Mouse (Mus musculus) intestine, embryonic 16.5 days (tissue): ENCODE data around the gene Snrpf. TPM values are rescaled to one million over a fixed set of nuclear protein-coding genes. Genes with fewer than 3 reads are reported as not detected.

Experiments
- ATAC-seq: fragments of 200-750 bp; cut with Nextera tagmentation; 2 replicates; pipeline ENCODE4 v1.8.0; 2017; ENCODE audit warnings: moderate TSS enrichment, moderate library complexity
- H3K27ac ChIP-seq: fragments of 300-500 bp; sonication (generic); 2 replicates; pipeline ENCODE4 v1.5.1; 2014; ENCODE audit warnings: mild to moderate bottlenecking, low read length
- H3K27me3 ChIP-seq: fragments of 300-500 bp; sonication (generic); replicated peaks from 2 replicates; pipeline ENCODE4 v1.6.1; 2014; ENCODE audit warnings: low read length, control low read depth, mixed read lengths; ENCODE audit not compliant: control insufficient read depth, insufficient read depth
- H3K36me3 ChIP-seq: fragments of 300-500 bp; sonication (generic); 2 replicates; pipeline ENCODE4 v1.6.1; 2014; ENCODE audit warnings: low read length, control low read depth; ENCODE audit not compliant: control insufficient read depth, insufficient read depth
- H3K4me1 ChIP-seq: fragments of 300-500 bp; sonication (generic); 2 replicates; pipeline ENCODE4 v1.6.1; 2014; ENCODE audit warnings: low read length, control low read depth, mixed read lengths; ENCODE audit not compliant: control insufficient read depth, insufficient read depth
- H3K4me2 ChIP-seq: fragments of 300-500 bp; sonication (generic); 2 replicates; pipeline ENCODE4 v1.6.1; 2014; ENCODE audit warnings: low read depth, low read length, control low read depth
- H3K4me3 ChIP-seq: fragments of 300-500 bp; sonication (generic); 2 replicates; pipeline ENCODE4 v1.5.1; 2014; ENCODE audit warnings: mild to moderate bottlenecking, low read length
- H3K9ac ChIP-seq: fragments of 300-500 bp; sonication (generic); 2 replicates; pipeline ENCODE4 v1.6.1; 2014; ENCODE audit warnings: low read depth, low read length
- H3K9me3 ChIP-seq: fragments of 300-500 bp; sonication (generic); 2 replicates; pipeline ENCODE4 v1.6.1; 2016; ENCODE audit warnings: low read length, control low read depth; ENCODE audit not compliant: control insufficient read depth
- WGBS: fragments of 180-500 bp; shearing (Covaris S2); extraction: QIAGEN DNeasy Blood & Tissue Kit; methylation state at CpG from one replicate; pipeline ENCODE4 v1.1.7; 2014; 5-methylcytosine and 5-hydroxymethylcytosine counted together
- polyA plus RNA-seq: library from polyadenylated mRNA; unstranded; fragments of >200 nt; fragmentation: Nextera tagmentation; extraction: Ambion mirVana; gene quantifications from 2 replicates; pipeline ENCODE4 v1.2.1, GENCODE M21; 2015

Gene Snrpf
- 88.2 and 94.6 TPM in 2 replicates for polyA plus RNA-seq

DNA sequence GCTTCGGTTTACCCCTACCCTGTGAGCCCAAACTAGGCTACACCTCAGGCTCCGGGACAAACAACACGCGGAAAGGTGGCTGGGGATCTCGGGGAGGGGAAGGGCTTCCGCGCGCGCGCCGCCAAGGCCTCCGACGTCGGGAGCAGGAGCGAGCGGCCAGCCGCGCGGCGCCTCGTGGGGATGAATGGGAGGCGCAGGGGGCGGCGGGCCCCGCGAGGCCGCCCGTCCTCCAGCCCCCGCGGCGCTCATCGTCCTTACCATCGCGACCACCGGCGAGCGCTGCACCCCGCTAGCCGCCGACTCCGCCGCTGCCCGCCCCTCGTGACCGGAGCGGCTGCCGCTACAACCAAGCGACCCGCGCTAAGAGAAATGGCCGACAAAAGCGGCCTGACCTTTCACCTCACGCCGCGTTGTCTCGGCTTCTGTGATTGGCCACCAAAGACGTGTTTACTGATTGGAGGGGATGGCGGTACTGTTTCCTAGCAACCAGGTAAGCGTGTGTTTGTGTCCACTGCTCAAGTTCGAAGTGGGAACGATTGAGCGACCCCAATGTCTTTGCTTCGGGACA is at the start of gene Snrpf:
Snrpf (minus strand) TSS at position 426 of the 568 bp plus-strand sequence.
- under 1% methylated on average over 63 of the region's 63 CpGs for WGBS
- Histone ChIP-seq H3K4me3 (peak within 1 kb of the TSS; percentile 82), H3K27me3 (no peaks in the 10 kb centered on the region), H3K4me1 (peaks cover 13% of the 10 kb centered on the region; the same call in 1 of the 2 replicates), H3K9me3 (no peaks in the 10 kb centered on the region), H3K9ac (peak within 1 kb of the TSS; percentile 83), H3K4me2 (peak within 1 kb of the TSS; percentile 76), H3K27ac (peak within 1 kb of the TSS; percentile 47; the same call in 1 of the 2 replicates), H3K36me3 (no peaks in the 10 kb centered on the region)
- ATAC-seq, result peak; percentile 94

- Histone ChIP-seq H3K9ac (no peak overlapping the region), H3K27me3 (0 out of 2 replicates have a peak, but pooled peaks cover 6% of the 10 kb centered on the region), H3K36me3 (no peaks in the 10 kb centered on the region), H3K4me1 (peaks cover 5% of the 10 kb centered on the region), H3K4me2 (no peak overlapping the region), H3K4me3 (no peak overlapping the region), H3K9me3 (no peaks in the 10 kb centered on the region), H3K27ac (no peak overlapping the region)
- no peak for ATAC-seq
- 44% methylated on average over 9 of the region's 9 CpGs for WGBS
Measured at GRCm38 (mm10) chr10:93635941-93636340, 46.4 kb upstream of the Snrpf start.

GRCm38 (mm10) chr10:93633971-93634370 is 44.5 kb upstream of the Snrpf start:
- Histone ChIP-seq H3K4me1 (no peaks in the 10 kb centered on the region), H3K36me3 (no peaks in the 10 kb centered on the region), H3K9ac (no peak overlapping the region), H3K27me3 (0 out of 2 replicates have a peak, but pooled peaks cover 3% of the 10 kb centered on the region), H3K4me2 (no peak overlapping the region), H3K4me3 (no peak overlapping the region), H3K27ac (no peak overlapping the region), H3K9me3 (no peaks in the 10 kb centered on the region)
- 94% methylated on average over 2 of the region's 2 CpGs for WGBS
- ATAC-seq, result no peak

GRCm38 (mm10) chr10:93633563-93633962 is 44.1 kb upstream of the Snrpf start:
- 0 out of 2 replicates have a peak, but pooled peaks cover 1% of the 10 kb centered on the region for H3K27me3 ChIP-seq
- no peak for ATAC-seq
- no peak overlapping the region for H3K4me2 ChIP-seq
- H3K4me3 ChIP-seq, result no peak overlapping the region
- 85% methylated on average over 5 of the region's 5 CpGs for WGBS
- no peaks in the 10 kb centered on the region for H3K4me1 ChIP-seq
- no peaks in the 10 kb centered on the region for H3K9me3 ChIP-seq
- no peaks in the 10 kb centered on the region for H3K36me3 ChIP-seq
- H3K9ac ChIP-seq, result no peak overlapping the region
- H3K27ac ChIP-seq, result no peak overlapping the region

DNA sequence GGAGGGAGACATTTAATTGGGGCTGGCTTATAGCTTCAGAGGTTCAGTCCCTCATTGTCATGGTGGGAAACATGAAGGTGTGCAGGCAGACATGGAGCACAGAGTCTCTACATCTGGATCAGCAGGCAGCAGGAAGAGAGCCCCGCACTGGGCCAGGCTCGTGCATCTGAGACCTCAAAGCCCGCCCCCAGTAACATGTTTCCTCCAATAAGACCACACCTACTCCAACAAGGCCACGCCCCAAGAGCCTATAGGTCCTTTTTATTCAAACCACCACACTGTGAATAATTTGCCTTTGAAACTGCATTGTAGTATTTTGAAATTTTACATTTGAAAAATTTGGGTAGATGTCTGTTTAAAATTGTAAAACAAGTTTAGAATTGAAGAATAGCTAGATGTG is 42.6 kb upstream of the Snrpf start:
- 74% methylated on average over 4 of the region's 4 CpGs for WGBS

DNA sequence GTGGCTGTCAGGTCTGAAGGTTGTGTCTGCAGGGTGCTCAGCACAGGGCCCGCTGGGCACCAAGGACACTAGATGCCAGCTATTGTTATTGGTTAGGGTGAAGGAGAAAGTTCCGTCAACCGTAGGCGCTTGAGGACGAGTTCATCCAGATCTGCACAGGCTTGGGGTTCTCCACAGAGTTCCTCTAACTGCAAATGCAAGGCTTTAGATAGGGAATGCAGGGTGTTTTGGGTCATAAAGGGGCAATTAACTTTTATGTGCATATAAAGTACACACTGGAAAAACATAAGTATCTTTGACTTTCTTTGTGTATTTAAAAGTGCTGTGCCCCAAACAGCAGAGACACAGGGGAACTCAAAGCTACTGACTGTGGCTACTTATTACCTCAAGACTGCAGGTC is 40.8 kb upstream of the Snrpf start:
- no peaks in the 10 kb centered on the region for H3K9me3 ChIP-seq
- H3K36me3 ChIP-seq, result no peaks in the 10 kb centered on the region
- H3K27ac ChIP-seq, result no peak overlapping the region
- H3K27me3 ChIP-seq, result no peaks in the 10 kb centered on the region
- H3K4me1 ChIP-seq, result no peaks in the 10 kb centered on the region
- WGBS, result 66% methylated on average over 5 of the region's 5 CpGs
- H3K4me2 ChIP-seq, result no peak overlapping the region
- H3K4me3 ChIP-seq, result no peak overlapping the region
- ATAC-seq, result peak; percentile 71
- no peak overlapping the region for H3K9ac ChIP-seq

More for the DNA sequence above, 42.6 kb upstream of the Snrpf start:
- Histone ChIP-seq H3K4me3 (no peak overlapping the region), H3K27ac (no peak overlapping the region), H3K36me3 (no peaks in the 10 kb centered on the region), H3K9me3 (no peaks in the 10 kb centered on the region), H3K4me1 (no peaks in the 10 kb centered on the region), H3K4me2 (no peak overlapping the region), H3K27me3 (no peaks in the 10 kb centered on the region), H3K9ac (no peak overlapping the region)
- ATAC-seq, result no peak

DNA sequence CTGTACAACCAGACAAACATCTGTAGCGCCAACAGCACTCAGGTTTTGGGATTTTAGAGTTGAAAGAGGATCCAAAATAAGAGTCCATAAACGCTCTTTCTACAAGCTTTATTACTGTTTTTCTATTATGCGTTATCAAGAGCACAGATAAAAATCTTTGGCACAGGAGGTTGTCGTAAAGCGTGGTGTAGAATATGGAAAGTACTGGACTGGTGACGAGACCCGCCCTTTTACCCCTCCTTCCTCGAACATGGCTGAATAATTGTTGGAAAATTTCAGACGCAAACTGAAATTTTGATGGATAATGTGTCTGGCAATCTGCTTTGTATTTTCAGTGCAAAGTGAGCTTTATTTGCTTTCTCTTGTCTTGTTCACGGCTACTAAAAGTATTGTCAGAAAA is 34.6 kb upstream of the Snrpf start:
- peak overlapping the region; percentile 46 for H3K27ac ChIP-seq
- H3K9ac ChIP-seq, result 0 out of 2 replicates have a peak overlapping the region, but pooled peaks have one; percentile 9
- 42% methylated on average over 10 of the region's 10 CpGs for WGBS
- peak overlapping the region; percentile 27; the same call in 1 of the 2 replicates for H3K4me3 ChIP-seq
- H3K4me1 ChIP-seq, result 0 out of 2 replicates have a peak, but pooled peaks cover 3% of the 10 kb centered on the region
- no peaks in the 10 kb centered on the region for H3K9me3 ChIP-seq
- ATAC-seq, result peak; percentile 83
- peak overlapping the region; percentile 26 for H3K4me2 ChIP-seq
- H3K36me3 ChIP-seq, result no peaks in the 10 kb centered on the region
- H3K27me3 ChIP-seq, result no peaks in the 10 kb centered on the region

DNA sequence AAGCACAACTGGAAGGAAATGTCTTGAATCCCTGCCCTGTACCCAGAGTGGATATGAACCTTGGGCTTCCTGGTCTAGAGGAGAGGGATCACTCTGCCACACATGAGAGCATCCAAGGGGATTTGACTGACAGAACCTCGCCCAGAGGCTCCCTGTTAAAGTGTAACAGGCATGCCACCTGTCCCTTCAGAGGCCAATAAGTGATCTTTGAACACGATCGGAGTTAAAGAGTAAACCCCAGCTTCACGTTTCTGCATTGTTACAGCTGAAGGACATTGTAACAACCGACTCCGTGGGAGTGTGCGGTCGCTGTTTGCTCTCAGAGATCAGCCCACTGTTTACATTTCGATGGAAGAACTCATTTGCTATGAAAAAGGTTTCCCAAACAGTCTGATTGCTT is 34.2 kb upstream of the Snrpf start:
- 0 out of 2 replicates have a peak, but pooled peaks cover 3% of the 10 kb centered on the region for H3K4me1 ChIP-seq
- no peaks in the 10 kb centered on the region for H3K27me3 ChIP-seq
- H3K4me2 ChIP-seq, result peak overlapping the region; percentile 26
- peak overlapping the region; percentile 46 for H3K27ac ChIP-seq
- WGBS, result 29% methylated on average over 9 of the region's 9 CpGs
- H3K9ac ChIP-seq, result 0 out of 2 replicates have a peak overlapping the region, but pooled peaks have one; percentile 9
- H3K4me3 ChIP-seq, result peak overlapping the region; percentile 27; the same call in 1 of the 2 replicates
- ATAC-seq, result peak; percentile 98
- H3K36me3 ChIP-seq, result no peaks in the 10 kb centered on the region
- no peaks in the 10 kb centered on the region for H3K9me3 ChIP-seq

DNA sequence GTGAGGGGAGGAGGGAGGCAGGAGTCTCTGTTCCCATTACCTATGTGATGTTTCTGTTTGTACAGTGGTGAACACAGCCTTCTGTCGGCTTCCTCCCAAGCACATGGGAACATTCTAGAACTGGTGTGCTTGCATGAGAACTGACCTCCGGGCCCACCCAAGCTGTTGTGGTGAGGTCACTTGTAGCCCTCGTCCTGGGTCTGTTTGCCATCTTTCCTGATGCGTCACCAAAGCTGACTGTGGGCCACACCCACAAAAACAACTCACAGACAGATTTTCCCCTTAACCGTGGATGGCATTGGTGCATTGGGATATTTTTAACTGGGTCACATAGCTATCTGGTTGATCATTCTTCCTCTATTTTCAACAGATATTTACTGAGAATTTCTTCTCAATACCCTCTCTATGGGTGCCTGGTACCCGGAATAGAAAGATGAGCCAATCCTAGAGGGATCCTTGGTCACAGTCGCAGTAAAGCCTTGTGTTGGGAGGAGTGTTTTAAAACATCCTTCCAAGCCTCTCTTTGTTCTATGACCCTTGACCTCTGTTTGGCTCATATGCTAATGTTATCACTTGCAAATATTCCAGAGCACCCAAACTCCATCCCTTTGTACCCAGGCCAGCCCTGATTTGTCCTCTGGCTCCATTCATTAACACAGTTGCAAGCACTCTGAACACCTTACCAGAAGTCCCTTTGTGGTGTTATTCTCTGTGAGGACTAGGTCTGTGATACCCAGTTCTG is 31.1 kb upstream of the Snrpf start:
- WGBS, result 51% methylated on average over 7 of the region's 7 CpGs
- Histone ChIP-seq H3K4me3 (no peak overlapping the region), H3K9ac (no peak overlapping the region), H3K4me1 (0 out of 2 replicates have a peak, but pooled peaks cover 3% of the 10 kb centered on the region), H3K36me3 (no peaks in the 10 kb centered on the region), H3K4me2 (no peak overlapping the region), H3K27me3 (no peaks in the 10 kb centered on the region), H3K9me3 (no peaks in the 10 kb centered on the region), H3K27ac (0 out of 2 replicates have a peak overlapping the region, but pooled peaks have one; percentile 10)
- no peak for ATAC-seq
